Mouse (Mus musculus) ES-Bruce4 (cell line): Measurements from ENCODE around the gene Gpatch3. TPM values are rescaled to one million over a fixed set of nuclear protein-coding genes. Genes with fewer than 3 reads are reported as not detected.

Experiments
- H3K27ac ChIP-seq: 2 replicates; pipeline ENCODE4 v1.5.1; 2012; ENCODE audit warnings: low read length, inconsistent platforms; ENCODE audit not compliant: insufficient read depth
- H3K27me3 ChIP-seq: 2 replicates; pipeline ENCODE4 v1.6.1; 2012; ENCODE audit warnings: mild to moderate bottlenecking, low read length, inconsistent platforms; ENCODE audit not compliant: control insufficient read depth, poor library complexity, insufficient read depth, severe bottlenecking
- H3K36me3 ChIP-seq: 2 replicates; pipeline ENCODE4 v1.6.1; 2012; ENCODE audit warnings: inconsistent platforms, mild to moderate bottlenecking, low read length, moderate library complexity; ENCODE audit not compliant: control insufficient read depth, poor library complexity, insufficient read depth, severe bottlenecking
- H3K4me1 ChIP-seq: one replicate; pipeline ENCODE4 v1.8.1; 2011; ENCODE audit warnings: low read length; ENCODE audit not compliant: control insufficient read depth, insufficient read depth
- H3K4me3 ChIP-seq: 2 replicates; pipeline ENCODE4 v1.5.1; 2011; ENCODE audit warnings: low read depth, mild to moderate bottlenecking, low read length
- H3K9ac ChIP-seq: 2 replicates; pipeline ENCODE4 v1.6.1; 2012; ENCODE audit warnings: low read depth, mild to moderate bottlenecking, inconsistent platforms; ENCODE audit not compliant: poor library complexity, severe bottlenecking
- H3K9me3 ChIP-seq: replicated peaks from 2 replicates; pipeline ENCODE4 v1.6.1; 2012; ENCODE audit warnings: mild to moderate bottlenecking, low read length, inconsistent platforms; ENCODE audit not compliant: control insufficient read depth, poor library complexity, insufficient read depth, severe bottlenecking
- CTCF ChIP-seq: IDR thresholded peaks from one replicate; pipeline ENCODE4 v1.8.1; 2011; ENCODE audit warnings: low read depth, low read length
- EP300 ChIP-seq: IDR thresholded peaks from 2 replicates; pipeline ENCODE4 v1.6.1; 2011; ENCODE audit warnings: low read depth, low read length; ENCODE audit not compliant: insufficient read depth
- POLR2A ChIP-seq: IDR thresholded peaks from one replicate; pipeline ENCODE4 v1.8.1; 2011; ENCODE audit warnings: low read length; ENCODE audit not compliant: insufficient read depth
- polyA plus RNA-seq: library from polyadenylated mRNA; stranded (reverse); fragments of >200 nt; gene quantifications from 2 replicates; pipeline ENCODE4 v1.2.4, GENCODE M21; 2011; ENCODE audit warnings: low read depth; ENCODE audit not compliant: missing spikeins, insufficient read depth, insufficient read length

Gene Gpatch3
- polyA plus RNA-seq, 1 experiment = 7.9 TPM

- peaks cover 3% of the 10 kb centered on the region for H3K36me3 ChIP-seq
Measured at GRCm38 (mm10) chr4:133574843-133575202, 278 bp downstream of the Gpatch3 start.

GRCm38 (mm10) chr4:133577983-133578382 lies 3.4 kb downstream of the Gpatch3 start:
- Histone ChIP-seq H3K36me3 (peaks cover 13% of the 10 kb centered on the region), H3K4me1 (no peaks in the 10 kb centered on the region), H3K27ac (no peak overlapping the region), H3K9ac (no peak overlapping the region), H3K4me3 (no peak overlapping the region), H3K9me3 (no peaks in the 10 kb centered on the region), H3K27me3 (no peaks in the 10 kb centered on the region)
- TF ChIP-seq CTCF (no peak), POLR2A (no peak), EP300 (no peak)

More at GRCm38 (mm10) chr4:133574843-133575202, 278 bp downstream of the Gpatch3 start:
- Histone ChIP-seq H3K9me3 (no peaks in the 10 kb centered on the region), H3K27ac (no peak overlapping the region), H3K4me3 (peak overlapping the region; percentile 81), H3K9ac (peak overlapping the region; percentile 44), H3K4me1 (no peaks in the 10 kb centered on the region), H3K27me3 (no peaks in the 10 kb centered on the region)
- no peak for TF ChIP-seq CTCF
- no peak for TF ChIP-seq POLR2A
- no peak for TF ChIP-seq EP300

GRCm38 (mm10) chr4:133583690-133584058 lies 9.1 kb downstream of the Gpatch3 start:
- H3K36me3 ChIP-seq = peaks cover 20% of the 10 kb centered on the region
- TF ChIP-seq EP300 (no peak), CTCF (no peak), POLR2A (no peak)

GRCm38 (mm10) chr4:133584059-133584951 lies 9.8 kb downstream of the Gpatch3 start, which contains the start of gene Gpn2:
TSS of gene Gpn2 (plus strand) at chr4:133584362.
- Histone ChIP-seq H3K27ac (peak within 1 kb of the TSS; percentile 70), H3K9me3 (no peaks in the 10 kb centered on the region), H3K4me1 (no peaks in the 10 kb centered on the region), H3K27me3 (no peaks in the 10 kb centered on the region), H3K4me3 (peak within 1 kb of the TSS; percentile 95), H3K36me3 (peaks cover 25% of the 10 kb centered on the region), H3K9ac (peak within 1 kb of the TSS; percentile 83)
- TF ChIP-seq POLR2A = peak; percentile 83
- no peak for TF ChIP-seq EP300

More at GRCm38 (mm10) chr4:133583690-133584058, 9.1 kb downstream of the Gpatch3 start:
- Histone ChIP-seq H3K9me3 (no peaks in the 10 kb centered on the region), H3K9ac (peak overlapping the region; percentile 83), H3K27ac (peak overlapping the region; percentile 70), H3K4me1 (no peaks in the 10 kb centered on the region), H3K27me3 (no peaks in the 10 kb centered on the region), H3K4me3 (peak overlapping the region; percentile 95)

DNA sequence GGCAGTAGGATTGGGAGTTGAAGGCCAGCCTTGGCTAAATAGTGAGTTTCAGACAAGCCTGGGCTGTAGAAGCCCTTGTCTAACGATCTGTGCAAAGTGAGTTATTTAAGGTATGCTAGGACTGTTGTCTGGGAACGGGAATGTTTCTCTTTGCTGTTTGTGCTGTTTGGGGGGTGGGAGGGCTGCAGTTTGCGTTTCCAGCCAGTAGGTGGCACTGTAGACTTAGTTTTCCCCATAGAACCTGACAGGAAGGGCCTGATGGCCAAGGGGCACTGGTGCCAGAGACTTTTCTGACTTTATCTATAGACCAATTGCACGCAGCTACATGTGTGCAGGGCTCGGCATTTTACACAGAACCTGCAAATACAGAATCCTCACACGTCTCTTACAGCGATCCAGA lies 18.0 kb downstream of the Gpatch3 start:
- H3K9ac ChIP-seq = no peak overlapping the region
- peak overlapping the region; percentile 55; the same call in 1 of the 2 replicates for H3K27ac ChIP-seq
- peak; percentile 91 for TF ChIP-seq CTCF
- TF ChIP-seq EP300 = 0 out of 2 replicates have a peak, but pooled peaks have one; percentile 9
- TF ChIP-seq POLR2A = no peak
- H3K27me3 ChIP-seq = no peaks in the 10 kb centered on the region
- peaks cover 17% of the 10 kb centered on the region for H3K36me3 ChIP-seq
- H3K4me1 ChIP-seq = no peaks in the 10 kb centered on the region
- no peak overlapping the region for H3K4me3 ChIP-seq
- H3K9me3 ChIP-seq = no peaks in the 10 kb centered on the region

DNA sequence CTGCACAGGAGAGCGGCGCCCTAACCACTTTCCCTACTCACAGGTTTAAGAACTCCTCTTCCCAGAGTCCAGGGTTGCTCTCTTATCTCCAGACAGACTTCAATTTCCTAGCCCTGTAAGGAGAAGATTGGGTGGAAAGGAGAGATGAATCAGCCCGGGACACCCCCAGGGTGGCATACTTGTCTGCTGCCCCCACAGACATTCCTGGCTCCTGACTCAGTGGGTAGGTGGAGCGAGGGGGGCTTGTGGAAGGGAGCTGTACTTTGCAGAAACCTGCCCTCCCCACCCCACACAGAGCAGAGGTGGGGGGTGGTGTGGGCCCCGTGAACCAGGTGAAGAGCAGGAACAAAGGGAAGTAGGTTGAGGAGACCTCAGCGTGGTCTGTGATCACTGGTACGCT lies 21.0 kb downstream of the Gpatch3 start:
- Histone ChIP-seq H3K9me3 (no peaks in the 10 kb centered on the region), H3K36me3 (peaks cover 4% of the 10 kb centered on the region; the same call in 1 of the 2 replicates), H3K27ac (peak overlapping the region; percentile 53), H3K9ac (peak overlapping the region; percentile 61), H3K4me1 (no peaks in the 10 kb centered on the region), H3K4me3 (0 out of 2 replicates have a peak overlapping the region, but pooled peaks have one; percentile 10), H3K27me3 (no peaks in the 10 kb centered on the region)
- no peak; the same call in 1 of the 2 replicates for TF ChIP-seq EP300
- TF ChIP-seq CTCF = no peak
- TF ChIP-seq POLR2A = no peak
